In the genomic region with DNA sequence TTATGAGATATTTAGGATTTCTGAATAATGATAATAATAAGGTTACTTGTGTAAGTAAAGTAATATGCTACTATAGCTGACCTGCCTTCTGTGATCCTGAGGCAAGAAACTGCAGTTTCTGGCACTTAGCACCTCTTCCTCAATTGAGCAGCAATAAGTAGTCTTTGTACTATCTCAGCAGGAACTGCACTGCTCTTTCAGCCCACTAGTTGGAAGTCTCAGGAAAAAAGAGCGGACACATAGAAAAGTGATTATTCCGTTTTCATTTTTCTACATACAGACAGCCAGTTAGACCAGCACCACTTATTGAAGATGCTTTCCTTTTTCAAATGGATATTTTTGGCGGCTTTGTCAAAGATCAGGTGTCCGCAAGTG, we compare ENCODE assay signal across 7 mouse cellular contexts.
A peak's percentile ranks its signal among the peaks of the same experiment; 100 is the strongest.
DNase-seq lines count a peak whose midpoint lies in the region; ATAC-seq and TF ChIP-seq lines count a peak whose summit lies in the region.
"Not testable (repeated sequence)": the region's sequence is repeated elsewhere in the genome, so short reads cannot be mapped to it uniquely, and the experiment has no call there.

No protein-coding gene starts in this region.

- DNase-seq in heart, postnatal 0 days (ENCODE audit: low spot score) = not testable (repeated sequence)

- ATAC-seq in forebrain, embryonic 13.5 days = peak; percentile 59
- not testable (repeated sequence) for ATAC-seq in heart, postnatal 0 days (ENCODE audit: insufficient read depth, low read depth); intestine, postnatal 0 days; liver, embryonic 12.5 days
- ATAC-seq in megakaryocyte-erythroid progenitor cell, adult 5-6 weeks (replicated peaks; ENCODE audit: low FRiP score, low TSS enrichment, poor library complexity, severe bottlenecking) = 0 out of 2 replicates have a peak, but pooled peaks have one; percentile 71

- not testable (repeated sequence) for TF ChIP-seq EP300 in heart, postnatal 0 days (IDR thresholded peaks at IDR 0.05; ENCODE audit: low read depth)

- not testable (repeated sequence) for H3K9me3 ChIP-seq in forebrain, embryonic 13.5 days (replicated peaks); heart, postnatal 0 days (replicated peaks; ENCODE audit: control insufficient read depth, low read length); intestine, postnatal 0 days (ENCODE audit: control insufficient read depth); liver, embryonic 12.5 days (replicated peaks)

- peak overlapping the region; percentile 44 for H3K4me2 ChIP-seq in forebrain, embryonic 13.5 days
- H3K4me2 ChIP-seq in heart, postnatal 0 days (ENCODE audit: low read depth, low read length) = peak overlapping the region; percentile 46
- H3K4me2 ChIP-seq in intestine, postnatal 0 days (replicated peaks; ENCODE audit: low read depth) = peak overlapping the region; percentile 50
- H3K4me2 ChIP-seq in liver, embryonic 12.5 days = peak overlapping the region; percentile 41

- peak overlapping the region; percentile 67; the same call in 1 of the 2 replicates for H3K4me3 ChIP-seq in brown adipose tissue, adult 24 weeks (ENCODE audit: insufficient read depth, low read depth, low read length)
- H3K4me3 ChIP-seq in forebrain, embryonic 13.5 days = peak overlapping the region; percentile 39
- peak overlapping the region; percentile 45 for H3K4me3 ChIP-seq in heart, postnatal 0 days (ENCODE audit: low read depth, low read length)
- peak overlapping the region; percentile 36 for H3K4me3 ChIP-seq in intestine, postnatal 0 days (ENCODE audit: low read depth, low read length)
- H3K4me3 ChIP-seq in liver, embryonic 12.5 days = peak overlapping the region; percentile 48
- H3K4me3 ChIP-seq in olfactory bulb, adult 2 months (ENCODE audit: insufficient read depth, low read depth, low read length) = peak overlapping the region; percentile 61

- H3K27me3 ChIP-seq in forebrain, embryonic 13.5 days; heart, postnatal 0 days (ENCODE audit: control insufficient read depth, insufficient read depth, low read length); intestine, postnatal 0 days (replicated peaks; ENCODE audit: control insufficient read depth, insufficient read depth, low read length); liver, embryonic 12.5 days (replicated peaks): not testable (repeated sequence)

- not testable (repeated sequence) for H3K9ac ChIP-seq in forebrain, embryonic 13.5 days; heart, postnatal 0 days (replicated peaks; ENCODE audit: low read depth, low read length); intestine, postnatal 0 days (ENCODE audit: low read depth, low read length)
- H3K9ac ChIP-seq in liver, embryonic 12.5 days = peak overlapping the region; percentile 7; the same call in 1 of the 2 replicates

- not testable (repeated sequence) for H3K4me1 ChIP-seq in brown adipose tissue, adult 24 weeks (ENCODE audit: control insufficient read depth, insufficient read depth, insufficient read length, low read length); forebrain, embryonic 13.5 days; heart, postnatal 0 days (ENCODE audit: control insufficient read depth, insufficient read depth); intestine, postnatal 0 days (replicated peaks; ENCODE audit: control insufficient read depth, insufficient read depth, low read length); liver, embryonic 12.5 days; olfactory bulb, adult 2 months (ENCODE audit: control insufficient read depth, insufficient read depth, low read length)

- 62% methylated on average over 4 of the region's 4 CpGs for WGBS in forebrain, embryonic 13.5 days
- WGBS in heart, postnatal 0 days = 45% methylated on average over 4 of the region's 4 CpGs
- WGBS in intestine, postnatal 0 days = 67% methylated on average over 4 of the region's 4 CpGs
- WGBS in liver, embryonic 12.5 days (ENCODE audit: insufficient replicate concordance) = 31% methylated on average over 4 of the region's 4 CpGs
- WGBS in olfactory bulb, adult 2 months = 28% methylated on average over 4 of the region's 4 CpGs

- TF ChIP-seq POLR2A in olfactory bulb, adult 2 months (IDR thresholded peaks at IDR 0.05; ENCODE audit: insufficient read depth, low read depth, low read length) = not testable (repeated sequence)

- not testable (repeated sequence) for H3K27ac ChIP-seq in brown adipose tissue, adult 24 weeks (replicated peaks; ENCODE audit: low read depth, low read length); forebrain, embryonic 13.5 days; heart, postnatal 0 days (ENCODE audit: low read depth); intestine, postnatal 0 days (ENCODE audit: low read depth, low read length); liver, embryonic 12.5 days; olfactory bulb, adult 2 months (ENCODE audit: insufficient read depth, low read depth, low read length)

- not testable (repeated sequence) for H3K36me3 ChIP-seq in forebrain, embryonic 13.5 days (ENCODE audit: poor library complexity, severe bottlenecking); heart, postnatal 0 days (replicated peaks; ENCODE audit: control insufficient read depth, insufficient read depth, low read length); intestine, postnatal 0 days (ENCODE audit: control insufficient read depth, insufficient read depth); liver, embryonic 12.5 days

- TF ChIP-seq CTCF in heart, postnatal 0 days (IDR thresholded peaks at IDR 0.05; ENCODE audit: low read depth); intestine, postnatal 0 days (IDR thresholded peaks at IDR 0.05; ENCODE audit: low read depth); olfactory bulb, adult 2 months (IDR thresholded peaks at IDR 0.05; ENCODE audit: insufficient read depth, low read depth, low read length): not testable (repeated sequence)
